Mouse (Mus musculus) thymus, postnatal 0 days (tissue): ENCODE data around the gene Pgpep1. TPM values are rescaled to one million over a fixed set of nuclear protein-coding genes. Genes with fewer than 3 reads are reported as not detected.

Experiments
- polyA plus RNA-seq: library from polyadenylated mRNA; unstranded; fragments of >200 nt; fragmentation: Nextera tagmentation; extraction: Ambion mirVana; gene quantifications from 2 replicates; pipeline ENCODE4 v1.2.1, GENCODE M21; 2015

Gene Pgpep1
- polyA plus RNA-seq, 1 experiment from 2014 or later = 33.2 TPM

Other genes with a start within 250 kb of the Pgpep1 start
- 7.4 and 8.0 TPM in 2 replicates for gene Crtc1, start 220.8 kb downstream of the Pgpep1 start, polyA plus RNA-seq
- 8.0 and 8.4 TPM in 2 replicates for gene Klhl26, start 183.4 kb downstream of the Pgpep1 start, polyA plus RNA-seq
- 0.09 and 0.10 TPM in 2 replicates for gene Tmem59l, start 173.0 kb downstream of the Pgpep1 start, polyA plus RNA-seq
- 0.10 and 0.27 TPM in 2 replicates for gene Crlf1, start 167.2 kb downstream of the Pgpep1 start, polyA plus RNA-seq
- 170 and 181 TPM in 2 replicates for gene Rex1bd, start 153.6 kb downstream of the Pgpep1 start, polyA plus RNA-seq
- 1,327 and 1,441 TPM in 2 replicates for gene Uba52, start 149.6 kb downstream of the Pgpep1 start, polyA plus RNA-seq
- 309 and 319 TPM in 2 replicates for gene Fkbp8, start 132.7 kb downstream of the Pgpep1 start, polyA plus RNA-seq
- gene Kxd1, start 132.4 kb downstream of the Pgpep1 start, polyA plus RNA-seq = 66.8 and 68.6 TPM in 2 replicates
- gene Ell, start 120.9 kb downstream of the Pgpep1 start, polyA plus RNA-seq = 13.5 and 14.2 TPM in 2 replicates
- 78.9 and 88.4 TPM in 2 replicates for gene Isyna1, start 66.0 kb downstream of the Pgpep1 start, polyA plus RNA-seq
- 135 and 142 TPM in 2 replicates for gene Ssbp4, start 51.5 kb downstream of the Pgpep1 start, polyA plus RNA-seq
- gene Lrrc25, start 44.2 kb downstream of the Pgpep1 start, polyA plus RNA-seq = 4.7 and 5.8 TPM in 2 replicates
- gene Gdf15, start 27.9 kb downstream of the Pgpep1 start, polyA plus RNA-seq = 1.2 and 1.4 TPM in 2 replicates
- 333 and 377 TPM in 2 replicates for gene Lsm4, start 12.9 kb upstream of the Pgpep1 start, polyA plus RNA-seq
- gene Jund, start 38.6 kb upstream of the Pgpep1 start, polyA plus RNA-seq = 85.7 and 111 TPM in 2 replicates
- gene Iqcn, start 43.1 kb upstream of the Pgpep1 start, polyA plus RNA-seq = 0.04 and 0.06 TPM in 2 replicates
- 0.29 and 0.32 TPM in 2 replicates for gene Gm3336, start 58.2 kb upstream of the Pgpep1 start, polyA plus RNA-seq
- gene Pde4c, start 63.3 kb upstream of the Pgpep1 start, polyA plus RNA-seq = 0.28 and 0.35 TPM in 2 replicates
- gene Rab3a, start 94.3 kb upstream of the Pgpep1 start, polyA plus RNA-seq = 7.0 and 8.0 TPM in 2 replicates
- 54.3 and 54.4 TPM in 2 replicates for gene Mpv17l2, start 100.6 kb upstream of the Pgpep1 start, polyA plus RNA-seq
- gene Pik3r2, start 116.3 kb upstream of the Pgpep1 start, polyA plus RNA-seq = 35.1 and 38.6 TPM in 2 replicates
- gene Mast3, start 144.7 kb upstream of the Pgpep1 start, polyA plus RNA-seq = 37.2 and 37.3 TPM in 2 replicates
- gene Il12rb1, start 148.1 kb upstream of the Pgpep1 start, polyA plus RNA-seq = 16.2 TPM in 2 replicates
- gene Arrdc2, start 179.3 kb upstream of the Pgpep1 start, polyA plus RNA-seq = 11.0 and 11.4 TPM in 2 replicates
- 0.36 and 0.85 TPM in 2 replicates for gene Kcnn1, start 202.9 kb upstream of the Pgpep1 start, polyA plus RNA-seq
- gene Ccdc124, start 213.5 kb upstream of the Pgpep1 start, polyA plus RNA-seq = 93.8 and 98.6 TPM in 2 replicates
- 0.49 and 1.6 TPM in 2 replicates for gene Slc5a5, start 232.4 kb upstream of the Pgpep1 start, polyA plus RNA-seq
- gene Rpl18a, start 237.0 kb upstream of the Pgpep1 start, polyA plus RNA-seq = 6,882 and 7,160 TPM in 2 replicates
- gene Map1s, start 245.5 kb upstream of the Pgpep1 start, polyA plus RNA-seq = 45.0 and 45.3 TPM in 2 replicates